Mouse (Mus musculus) ovary, postnatal 36 days (tissue): ENCODE measurements around the gene Kif22.

Experiments
- DNase-seq: peaks from one replicate; pipeline ENCODE4 v3.0.0; 2022; ENCODE audit warnings: low spot score, mixed read lengths

Kif22 gene

GRCm38 (mm10) chr7:127031244-127031643 is 11.0 kb downstream of the Kif22 start:
- DNase-seq: no peak

- DNase-seq: no peak
Observed at GRCm38 (mm10) chr7:127030172-127030571, 12.1 kb downstream of the Kif22 start.

GRCm38 (mm10) chr7:127027885-127028284 is 14.4 kb downstream of the Kif22 start:
- DNase-seq: no peak

GRCm38 (mm10) chr7:127026984-127027726 is 15.1 kb downstream of the Kif22 start, which contains the start of gene Maz:
Maz (minus strand) TSS chr7:127027037.
- DNase-seq: peak; percentile 99

- DNase-seq: peak; percentile 87
Observed at GRCm38 (mm10) chr7:127026616-127026983, 15.7 kb downstream of the Kif22 start.

- DNase-seq: peak; percentile 75
Observed at GRCm38 (mm10) chr7:127026161-127026600, 16.1 kb downstream of the Kif22 start.

- DNase-seq: peak; percentile 69
Observed at GRCm38 (mm10) chr7:127025556-127026160, 16.6 kb downstream of the Kif22 start.

- peak; percentile 80 for DNase-seq
Observed at GRCm38 (mm10) chr7:127024755-127025555, 17.3 kb downstream of the Kif22 start.

GRCm38 (mm10) chr7:127023896-127024690 is 18.2 kb downstream of the Kif22 start:
- DNase-seq: no peak

GRCm38 (mm10) chr7:127023272-127023691 is 19.0 kb downstream of the Kif22 start:
- DNase-seq: no peak

GRCm38 (mm10) chr7:127022528-127023271 is 19.6 kb downstream of the Kif22 start:
- DNase-seq: no peak

- DNase-seq: no peak
Observed at GRCm38 (mm10) chr7:127021563-127022527, 20.4 kb downstream of the Kif22 start.

GRCm38 (mm10) chr7:127020901-127021562 is 21.2 kb downstream of the Kif22 start, which contains the start of the genes Gm42742 and Prrt2:
Gm42742 (minus strand) TSS chr7:127021097.
Prrt2 (minus strand) TSS chr7:127021211.
- DNase-seq: peak; percentile 66

GRCm38 (mm10) chr7:127020491-127020890 is 21.8 kb downstream of the Kif22 start:
- DNase-seq: no peak

- DNase-seq: no peak
Observed at GRCm38 (mm10) chr7:127020031-127020430, 22.2 kb downstream of the Kif22 start.

GRCm38 (mm10) chr7:127019306-127019960 is 22.8 kb downstream of the Kif22 start:
- no peak for DNase-seq

GRCm38 (mm10) chr7:127018416-127019305 is 23.6 kb downstream of the Kif22 start:
- no peak for DNase-seq

GRCm38 (mm10) chr7:127017950-127018345 is 24.3 kb downstream of the Kif22 start:
- no peak for DNase-seq
